Mouse (Mus musculus) frontal cortex, postnatal 25 days (tissue): ENCODE results near the gene Dsp.

Experiments used
- DNase-seq, 2 experiments: peaks; one replicate each; pipeline ENCODE4 v3.0.0; 2022; ENCODE audit warnings: low spot score in 2 of 2

Dsp gene

GRCm38 (mm10) chr13:38151069-38151588 lies at the start of gene Dsp:
TSS of gene Dsp (plus strand) at chr13:38151294.
- DNase-seq, result no peak

- no peak for DNase-seq
Measured at GRCm38 (mm10) chr13:38103406-38103805, 47.7 kb upstream of the Dsp start.

DNA sequence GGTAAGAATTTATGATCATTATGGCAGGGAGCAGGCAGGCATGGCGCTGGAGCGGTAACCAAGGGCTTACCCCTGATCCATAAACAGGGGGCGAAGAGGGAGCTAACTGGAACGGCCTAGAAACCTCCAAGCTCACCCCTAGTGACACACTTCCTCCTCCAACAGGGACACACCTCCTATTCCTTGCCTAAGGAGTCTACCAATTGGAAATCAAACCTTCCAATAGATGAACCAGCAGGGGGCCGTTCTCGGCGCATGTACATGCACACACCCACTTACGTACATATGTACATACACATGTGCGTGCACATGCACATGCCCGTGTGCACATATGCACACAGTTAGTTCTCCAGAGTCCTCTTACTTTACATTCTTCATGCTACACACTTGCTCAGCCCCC lies 46.6 kb upstream of the Dsp start:
- no peak for DNase-seq

DNA sequence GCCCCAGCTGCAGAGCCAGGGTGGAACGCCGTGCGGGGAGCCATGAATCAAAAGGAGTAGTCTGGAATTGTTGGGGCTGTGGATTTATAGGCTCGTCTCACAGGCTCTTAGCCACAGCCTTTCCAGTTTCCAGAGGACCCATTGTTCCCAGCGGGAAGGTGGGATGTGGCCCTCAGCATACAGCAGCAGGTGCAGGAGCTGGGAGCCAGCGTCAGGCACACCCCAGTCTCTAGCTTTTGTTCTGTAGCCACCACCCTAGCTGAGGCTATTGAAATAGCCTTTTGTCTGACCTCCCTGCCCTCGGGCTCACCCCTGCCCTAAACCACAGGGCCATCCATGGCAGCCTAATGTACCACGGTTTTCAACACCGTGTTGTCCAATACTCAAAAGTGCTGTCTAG lies 42.0 kb upstream of the Dsp start:
- no peak for DNase-seq

DNA sequence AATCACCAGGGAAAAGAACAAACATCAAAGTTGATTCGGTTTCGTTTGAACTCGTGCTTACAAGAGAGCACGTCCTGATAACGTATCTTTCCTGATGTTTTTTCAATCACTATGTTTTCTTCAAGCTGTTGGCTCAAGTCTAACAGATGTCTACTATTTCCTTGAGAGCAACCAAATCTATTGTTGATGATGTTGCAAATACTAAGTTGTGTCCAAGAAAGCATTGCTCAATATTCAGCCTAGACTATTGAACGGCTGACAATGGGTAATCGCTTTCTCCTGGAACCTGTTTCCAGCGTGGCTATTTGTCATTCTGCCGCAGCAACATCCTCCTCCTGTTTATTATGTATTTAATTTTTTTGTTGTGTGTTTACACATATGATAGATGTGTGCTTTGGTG lies 28.8 kb upstream of the Dsp start:
- no peak for DNase-seq

- no peak for DNase-seq
Measured at GRCm38 (mm10) chr13:38123666-38124065, 27.4 kb upstream of the Dsp start.

DNA sequence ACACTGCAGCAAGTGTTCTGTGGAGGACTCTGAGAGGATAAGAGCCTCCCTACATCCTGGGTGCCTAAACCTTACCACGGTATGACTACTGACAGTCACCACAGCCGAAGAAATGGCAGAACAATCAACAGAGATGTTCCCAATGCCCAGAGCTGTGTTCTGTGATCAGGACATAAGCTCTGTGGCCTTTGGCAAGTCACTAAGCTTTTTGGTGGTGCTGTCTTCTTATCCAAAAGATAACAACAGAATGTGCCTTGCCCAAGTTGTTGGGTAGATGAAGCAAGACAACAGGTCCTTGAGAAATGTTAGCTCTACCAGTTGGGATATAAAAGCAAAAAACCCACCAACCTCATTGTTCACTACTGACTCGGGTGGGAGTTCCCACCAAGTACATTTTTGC lies 23.4 kb upstream of the Dsp start:
- no peak for DNase-seq

DNA sequence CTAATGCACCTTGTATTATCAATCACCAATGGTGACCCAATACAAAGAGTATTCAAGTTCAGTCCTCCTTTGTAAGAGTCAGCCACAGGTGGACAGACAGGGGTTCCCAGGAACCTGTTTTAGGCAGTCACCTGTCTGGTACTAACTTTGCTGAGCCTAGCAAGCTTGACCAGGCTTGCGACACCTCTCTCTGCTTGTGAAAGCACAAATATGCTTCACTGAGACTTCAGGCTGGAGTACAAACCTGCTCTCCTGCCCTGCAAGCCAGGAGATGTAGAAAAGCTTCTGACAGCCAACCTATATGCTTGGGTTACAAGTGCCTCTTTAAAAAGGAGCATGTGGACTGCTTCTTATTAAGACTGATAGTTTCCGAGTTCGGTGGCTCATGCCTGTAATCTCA lies 22.8 kb upstream of the Dsp start:
- no peak for DNase-seq

GRCm38 (mm10) chr13:38129492-38129891 lies 21.6 kb upstream of the Dsp start:
- no peak for DNase-seq

- no peak for DNase-seq
Measured at GRCm38 (mm10) chr13:38130116-38130515, 21.0 kb upstream of the Dsp start.

GRCm38 (mm10) chr13:38133016-38133528 lies 18.0 kb upstream of the Dsp start:
- no peak for DNase-seq

DNA sequence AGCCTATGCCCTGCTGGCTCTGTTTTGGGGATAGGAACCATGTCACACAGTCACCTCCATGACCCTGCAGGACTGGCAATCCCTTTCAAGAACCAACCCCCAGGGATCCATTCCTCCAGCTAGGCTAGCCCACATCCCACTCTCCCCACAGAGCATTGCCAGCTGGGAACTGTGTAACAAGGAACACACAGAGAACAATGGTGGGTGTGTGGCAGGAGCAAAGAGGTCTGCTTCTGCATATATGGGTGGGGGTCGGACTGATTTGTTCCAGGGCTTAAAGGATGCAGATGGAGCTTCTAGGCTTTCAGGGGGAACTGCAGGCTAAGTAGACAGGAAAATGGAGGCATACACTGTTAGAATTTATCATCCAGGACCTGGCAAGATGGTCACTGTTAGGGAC lies 10.6 kb upstream of the Dsp start:
- DNase-seq, result no peak

DNA sequence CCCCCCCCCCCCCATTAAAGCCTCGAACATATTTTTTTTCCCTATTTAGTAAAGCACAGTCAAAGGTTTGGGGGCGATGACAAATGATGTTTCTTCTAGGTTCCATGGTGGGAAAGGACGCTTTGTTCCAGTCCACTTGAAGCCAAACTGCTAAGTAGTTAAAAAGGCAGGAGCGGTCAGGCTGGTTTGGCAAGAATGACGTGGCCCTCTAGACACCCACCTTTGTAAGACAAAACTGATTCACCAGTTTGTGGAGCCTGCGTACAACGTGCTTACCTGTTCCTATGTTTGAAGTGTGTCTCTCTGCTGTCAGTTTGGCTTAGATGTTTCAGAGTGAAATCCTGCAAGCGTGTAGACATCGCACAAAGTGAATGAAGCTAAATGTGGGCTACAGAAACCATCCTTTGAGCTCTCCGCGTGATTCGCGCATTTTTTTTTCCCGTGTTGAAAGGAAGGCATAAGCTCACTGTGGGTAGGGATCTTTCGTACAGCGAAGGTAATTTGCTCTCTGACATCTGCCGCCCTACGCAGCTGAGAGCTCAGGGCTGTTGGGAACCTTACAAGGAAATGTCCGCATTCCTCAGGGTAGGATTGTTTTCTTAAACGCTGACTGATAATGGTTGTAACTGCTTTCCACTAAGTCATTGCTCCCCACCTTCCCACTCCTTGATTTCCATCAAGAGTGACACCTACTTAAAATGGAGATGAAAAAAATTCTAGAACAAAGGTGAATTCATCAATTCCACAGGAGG lies 6.0 kb upstream of the Dsp start:
- no peak for DNase-seq

DNA sequence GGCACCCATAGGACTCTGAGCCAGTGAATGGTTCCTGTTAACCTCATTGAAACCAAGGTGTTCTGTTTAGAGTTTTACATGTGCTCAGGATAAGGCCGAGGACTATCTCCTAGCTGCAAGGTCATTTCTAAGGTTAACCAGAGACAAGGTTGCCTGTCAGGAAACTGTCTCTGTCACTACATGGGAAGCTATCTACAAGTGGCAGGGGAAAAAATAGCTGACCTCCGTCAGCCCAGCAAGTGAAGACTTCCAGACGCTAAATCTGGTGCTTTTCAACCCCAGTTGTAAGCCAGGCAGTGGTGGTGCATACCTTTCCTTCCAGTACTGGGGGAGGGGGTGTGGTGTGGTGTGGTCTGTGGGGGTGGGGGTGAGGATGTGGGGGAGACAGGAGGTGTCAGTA lies 2.7 kb upstream of the Dsp start:
- DNase-seq, result no peak

DNA sequence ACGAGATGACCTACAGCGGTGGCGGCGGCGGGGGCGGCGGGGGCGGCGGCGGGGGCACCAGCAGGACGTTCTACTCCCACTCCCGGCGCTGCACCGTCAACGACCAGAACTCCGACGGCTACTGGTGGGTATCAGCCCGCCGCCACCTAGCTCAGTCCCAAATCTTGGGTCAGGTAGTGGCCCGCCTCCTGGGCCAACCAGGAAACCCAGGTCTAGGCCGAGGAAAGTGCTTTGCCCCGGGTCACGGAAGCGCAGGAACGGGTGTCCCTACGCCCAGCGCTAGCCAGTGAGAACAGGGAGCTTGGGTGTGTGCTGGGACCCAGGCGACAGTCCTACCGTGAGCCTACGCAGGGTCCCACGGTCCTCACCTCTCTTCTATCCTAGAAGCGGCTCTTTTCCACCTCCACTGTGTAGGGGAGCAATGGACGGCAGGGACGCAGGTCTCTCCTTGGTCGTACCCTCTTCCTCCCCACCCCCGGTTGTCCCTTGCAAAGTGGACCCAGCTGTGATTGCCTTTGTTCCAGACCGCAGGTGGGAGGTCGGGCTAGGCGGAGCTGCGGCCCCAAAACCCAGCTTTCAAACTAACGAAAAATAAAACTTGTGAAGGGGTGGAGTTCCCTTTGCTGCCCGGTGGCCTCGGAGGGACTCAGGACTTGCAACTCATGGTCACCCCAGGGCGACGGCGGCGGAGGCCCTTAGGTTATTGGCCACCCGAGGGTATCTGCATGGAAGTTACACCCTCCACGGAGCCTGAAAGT lies 756 bp downstream of the Dsp start:
- DNase-seq, result no peak

DNA sequence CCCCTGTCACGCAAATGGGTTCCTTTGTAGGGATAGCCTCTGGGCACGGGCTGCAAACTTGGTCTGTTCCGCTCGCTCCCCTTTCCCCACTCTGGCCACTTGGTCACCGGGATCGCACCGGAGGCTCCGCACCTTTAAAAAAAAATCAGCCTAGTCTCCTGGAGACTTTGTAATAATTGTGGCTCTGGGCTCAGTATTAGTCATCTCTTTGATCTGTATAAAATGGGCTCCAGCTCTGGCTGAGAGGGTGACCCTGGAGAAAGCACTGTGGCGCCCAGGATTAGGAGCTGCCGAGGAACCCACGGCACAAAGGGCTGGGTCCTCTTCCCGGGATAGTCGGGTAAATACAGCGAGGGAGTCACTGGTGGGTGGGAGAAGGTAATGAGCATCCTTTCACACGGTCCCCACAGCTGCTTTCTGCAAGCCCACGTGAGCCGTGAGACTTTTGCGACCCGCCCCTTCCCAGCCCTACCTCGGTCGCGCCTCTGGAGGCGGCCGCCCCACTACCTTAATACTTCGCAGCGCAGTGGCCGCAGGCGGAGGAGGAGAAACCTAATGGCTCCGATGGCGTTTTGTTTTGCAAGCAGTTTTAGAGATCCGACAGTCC lies 1.4 kb downstream of the Dsp start:
- no peak for DNase-seq

GRCm38 (mm10) chr13:38155523-38155922 lies 4.4 kb downstream of the Dsp start:
- DNase-seq, result no peak

GRCm38 (mm10) chr13:38157635-38158034 lies 6.5 kb downstream of the Dsp start:
- no peak for DNase-seq

DNA sequence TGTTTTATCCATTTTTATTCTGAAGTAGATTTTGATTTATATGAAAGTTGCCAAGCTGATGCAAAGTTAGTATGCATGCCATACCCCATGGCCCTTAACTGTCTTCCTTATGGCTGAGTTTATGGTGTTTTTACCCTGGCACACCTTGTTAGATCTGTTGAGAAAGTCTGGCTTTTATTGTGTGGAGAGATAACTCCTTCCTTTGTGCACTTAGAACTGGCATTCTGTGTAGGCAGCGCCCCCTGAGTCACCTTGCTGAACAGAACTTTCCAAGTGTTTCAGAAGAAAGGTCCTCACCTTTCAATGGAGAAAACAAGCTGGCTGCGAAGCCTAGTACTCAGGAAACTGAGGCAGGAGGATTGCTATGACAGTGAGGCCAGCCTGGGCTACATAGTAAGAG lies 10.9 kb downstream of the Dsp start:
- DNase-seq, result no peak

- no peak for DNase-seq
Measured at GRCm38 (mm10) chr13:38162668-38163067, 11.6 kb downstream of the Dsp start.

DNA sequence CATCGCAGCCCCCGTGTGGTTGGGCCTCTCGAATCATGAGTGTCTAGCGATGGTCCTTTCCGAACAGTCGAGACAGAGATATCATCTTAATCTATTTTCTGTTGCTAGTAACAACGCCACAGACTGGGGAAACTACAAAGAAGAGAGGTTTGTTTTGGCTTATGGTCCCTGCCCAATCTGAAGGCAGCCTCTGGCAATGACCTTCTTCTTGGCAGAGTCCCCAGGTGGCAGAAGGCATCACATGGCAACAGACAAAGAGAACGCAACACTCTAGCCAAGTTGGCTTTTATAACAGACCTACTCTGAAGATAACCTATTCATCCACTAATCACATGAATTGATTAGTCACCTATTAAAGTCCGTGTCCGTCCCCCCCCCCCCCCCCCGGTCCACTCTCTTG lies 13.8 kb downstream of the Dsp start:
- no peak for DNase-seq

DNA sequence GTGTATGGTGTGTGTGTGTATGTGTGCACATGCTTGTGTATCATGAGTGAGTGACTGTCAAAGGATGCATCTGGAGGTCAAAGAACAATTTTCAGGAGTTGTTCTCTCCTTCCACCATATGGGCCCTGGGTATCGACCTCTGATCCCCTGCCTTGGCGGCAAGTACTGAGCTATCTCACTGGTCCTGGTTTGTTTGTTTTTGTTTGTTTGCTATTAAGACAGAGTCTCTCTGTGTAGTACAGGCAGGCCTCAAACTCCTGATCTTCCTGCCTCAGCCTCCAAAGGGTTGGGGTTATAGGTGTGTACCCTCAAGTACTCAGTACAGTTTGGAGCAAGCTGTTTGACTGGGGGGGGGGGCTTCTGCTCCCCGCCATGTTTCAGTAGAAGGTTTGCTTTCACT lies 16.0 kb downstream of the Dsp start:
- DNase-seq, result no peak

GRCm38 (mm10) chr13:38170707-38171144 lies 19.6 kb downstream of the Dsp start:
- DNase-seq, result no peak
